Mouse (Mus musculus) adrenal gland, postnatal 10 days (tissue): Measurements from ENCODE around the gene Sdhc. TPM values are rescaled to one million over a fixed set of nuclear protein-coding genes. Genes with fewer than 3 reads are reported as not detected.
"Not testable (repeated sequence)": the region's sequence is repeated elsewhere in the genome, so short reads cannot be mapped to it uniquely, and the experiment has no call there.

Experiments
- DNase-seq: peaks from one replicate; pipeline ENCODE4 v3.0.0; 2021; ENCODE audit warnings: mixed read lengths
- total RNA-seq, 2 experiments: library from RNA; stranded (reverse); gene quantifications; 2 replicates each; pipeline ENCODE4 v1.2.3; 2021

Sdhc gene
- total RNA-seq, 2 experiments from 2014 or later, result 746 to 845 TPM

- DNase-seq, result no peak
Observed at GRCm38 (mm10) chr1:171168906-171169305, 18.5 kb upstream of the Sdhc start.

- no peak for DNase-seq
Observed at GRCm38 (mm10) chr1:171165629-171166345, 15.4 kb upstream of the Sdhc start.

- DNase-seq, result no peak
Observed at GRCm38 (mm10) chr1:171164258-171164657, 13.9 kb upstream of the Sdhc start.

GRCm38 (mm10) chr1:171162526-171162925, 12.1 kb upstream of the Sdhc start:
- no peak for DNase-seq

GRCm38 (mm10) chr1:171159485-171159975, 9.1 kb upstream of the Sdhc start:
- peak; percentile 45 for DNase-seq

- no peak for DNase-seq
Observed at GRCm38 (mm10) chr1:171157965-171158364, 7.6 kb upstream of the Sdhc start.

GRCm38 (mm10) chr1:171156644-171157043, 6.2 kb upstream of the Sdhc start:
- no peak for DNase-seq

- DNase-seq, result no peak
Observed at GRCm38 (mm10) chr1:171151966-171152365, 1.6 kb upstream of the Sdhc start.

GRCm38 (mm10) chr1:171150838-171151391, 512 bp upstream of the Sdhc start:
- DNase-seq, result no peak

- not testable (repeated sequence) for DNase-seq
Observed at GRCm38 (mm10) chr1:171142981-171143380, 7.4 kb downstream of the Sdhc start.

- DNase-seq, result not testable (repeated sequence)
Observed at GRCm38 (mm10) chr1:171137486-171138155, 12.8 kb downstream of the Sdhc start.

GRCm38 (mm10) chr1:171135600-171135999, 14.8 kb downstream of the Sdhc start:
- no peak for DNase-seq

- no peak for DNase-seq
Observed at GRCm38 (mm10) chr1:171130971-171131370, 19.4 kb downstream of the Sdhc start.

- peak; percentile 27 for DNase-seq
Observed at GRCm38 (mm10) chr1:171129251-171129650, 21.2 kb downstream of the Sdhc start.

GRCm38 (mm10) chr1:171124398-171124797, 26.0 kb downstream of the Sdhc start:
- no peak for DNase-seq

GRCm38 (mm10) chr1:171122932-171123331, 27.5 kb downstream of the Sdhc start:
- peak; percentile 62 for DNase-seq

- DNase-seq, result no peak
Observed at GRCm38 (mm10) chr1:171121839-171122238, 28.6 kb downstream of the Sdhc start.

- no peak for DNase-seq
Observed at GRCm38 (mm10) chr1:171120893-171121292, 29.5 kb downstream of the Sdhc start.

GRCm38 (mm10) chr1:171119405-171119804, 31.0 kb downstream of the Sdhc start:
- DNase-seq, result no peak

- no peak for DNase-seq
Observed at GRCm38 (mm10) chr1:171118996-171119395, 31.4 kb downstream of the Sdhc start.

- DNase-seq, result peak; percentile 73
Observed at GRCm38 (mm10) chr1:171118269-171118684, 32.1 kb downstream of the Sdhc start.

- no peak for DNase-seq
Observed at GRCm38 (mm10) chr1:171116280-171116679, 34.1 kb downstream of the Sdhc start.

- DNase-seq, result peak; percentile 90
Observed at GRCm38 (mm10) chr1:171113873-171114299, 36.5 kb downstream of the Sdhc start, which contains the start of gene Cfap126. Gene Cfap126 (plus strand): TSS chr1:171113918.
